Mouse (Mus musculus) ES-E14 (cell line): ENCODE results near the gene Aldh1l2. TPM values are rescaled to one million over a fixed set of nuclear protein-coding genes. Genes with fewer than 3 reads are reported as not detected.

Experiments used
- DNase-seq: peaks from one replicate; pipeline ENCODE4 v3.0.0-alpha.2; 2013; ENCODE audit warnings: low read depth, low spot score
- H3K27ac ChIP-seq: 2 replicates; pipeline ENCODE4 v1.5.1; 2012; ENCODE audit warnings: low read depth, mild to moderate bottlenecking, low read length, moderate library complexity, mixed read lengths; ENCODE audit not compliant: poor library complexity, insufficient read depth, severe bottlenecking
- H3K36me3 ChIP-seq: 2 replicates; pipeline ENCODE4 v1.6.1; 2012; ENCODE audit warnings: mild to moderate bottlenecking, low read length, moderate library complexity, mixed read lengths; ENCODE audit not compliant: control insufficient read depth, poor library complexity, insufficient read depth, severe bottlenecking
- H3K4me1 ChIP-seq, 2 experiments: fragments of 150-350 bp in 1 of 2; sonication (generic) in 1 of 2; 2 replicates each; pipeline ENCODE4 v1.6.1; 2012; ENCODE audit warnings: low read length in 2 of 2, mild to moderate bottlenecking in 1 of 2, mixed read lengths in 1 of 2; ENCODE audit not compliant: control insufficient read depth in 2 of 2, insufficient read depth in 2 of 2, poor library complexity in 1 of 2
- H3K4me3 ChIP-seq, 2 experiments: fragments of 150-350 bp in 1 of 2; sonication (generic) in 1 of 2; 2 replicates each; pipeline ENCODE4 v1.5.1; 2012; ENCODE audit warnings: low read length in 2 of 2, low read depth in 1 of 2, mild to moderate bottlenecking in 1 of 2, mixed read lengths in 1 of 2; ENCODE audit not compliant: insufficient read depth in 1 of 2, poor library complexity in 1 of 2, severe bottlenecking in 1 of 2
- H3K9ac ChIP-seq: 2 replicates; pipeline ENCODE4 v1.6.1; 2012; ENCODE audit warnings: low read depth, mild to moderate bottlenecking, low read length, mixed read lengths; ENCODE audit not compliant: poor library complexity, insufficient read depth, severe bottlenecking
- H3K9me3 ChIP-seq: fragments of 150-350 bp; sonication (generic); 2 replicates; pipeline ENCODE4 v1.6.1; 2012; ENCODE audit warnings: low read depth, mild to moderate bottlenecking, low read length; ENCODE audit not compliant: control insufficient read depth, insufficient read depth
- CHD2 ChIP-seq: IDR thresholded peaks from 2 replicates; pipeline ENCODE4 v1.6.1; 2014; ENCODE audit warnings: mild to moderate bottlenecking, low read depth, low read length, inconsistent platforms
- HCFC1 ChIP-seq: IDR thresholded peaks from 2 replicates; pipeline ENCODE4 v1.6.1; 2012; ENCODE audit warnings: low read length, inconsistent platforms, borderline replicate concordance; ENCODE audit not compliant: insufficient read depth
- MAFK ChIP-seq: IDR thresholded peaks from 2 replicates; pipeline ENCODE4 v1.6.1; 2014; ENCODE audit warnings: mild to moderate bottlenecking, low read depth, low read length, inconsistent platforms; ENCODE audit not compliant: insufficient read depth
- ZC3H11A ChIP-seq: IDR thresholded peaks from 2 replicates; pipeline ENCODE4 v1.6.1; 2012; ENCODE audit warnings: low read depth, mild to moderate bottlenecking, inconsistent platforms, low read length, borderline replicate concordance
- ZNF384 ChIP-seq: IDR thresholded peaks from 2 replicates; pipeline ENCODE4 v1.6.1; 2012; ENCODE audit warnings: low read depth, low read length, inconsistent platforms
- in situ Hi-C, 2 experiments: fragments of 600-800 bp; cut with MboI; formaldehyde crosslinking; loops; one replicate each; pipeline ENCODE4 v1.15.1; 2025; ENCODE audit warnings: low sequenced_read_pairs in 2 of 2, inconsistent platforms in 1 of 2; ENCODE audit not compliant: unreplicated experiment in 2 of 2
- total RNA-seq: library from RNA; depleted of rRNA; stranded (reverse); fragments of 300-350 nt; gene quantifications from 2 replicates; pipeline ENCODE4 v1.2.3, GENCODE M21; 2012

Gene Aldh1l2
- total RNA-seq, 1 experiment, result 2.0 TPM

- TF ChIP-seq HCFC1, result peak; percentile 82
- TF ChIP-seq MAFK, result no peak
- TF ChIP-seq ZNF384, result peak; percentile 25; the same call in 1 of the 2 replicates
- no peak for TF ChIP-seq CHD2
- TF ChIP-seq ZC3H11A, result no peak
- peak within 1 kb of the TSS; percentile 52 for H3K27ac ChIP-seq
- in situ Hi-C loops, result no loop called here
These were observed 9.6 kb upstream of the Aldh1l2 start, which contains the start of gene Washc4 for GRCm38 (mm10) chr10:83543439-83544102. Gene Washc4 (plus strand): TSS chr10:83543752.

GRCm38 (mm10) chr10:83542241-83542640 is 8.3 kb upstream of the Aldh1l2 start:
- TF ChIP-seq ZNF384 (no peak), ZC3H11A (no peak), MAFK (no peak), CHD2 (no peak), HCFC1 (no peak)

More at GRCm38 (mm10) chr10:83543439-83544102, 9.6 kb upstream of the Aldh1l2 start, which contains the start of gene Washc4:
- Histone ChIP-seq H3K4me3 (peak within 1 kb of the TSS; percentile 65 to 96), H3K9ac (peak within 1 kb of the TSS; percentile 92), H3K4me1 (peaks cover 4 to 6% of the 10 kb centered on the region in 2 experiments; a peak in 2 of 4 replicates), H3K36me3 (peaks cover 4% of the 10 kb centered on the region; the same call in 1 of the 2 replicates), H3K9me3 (no peaks in the 10 kb centered on the region)
- peak; percentile 66 for DNase-seq

GRCm38 (mm10) chr10:83540092-83540491 is 6.2 kb upstream of the Aldh1l2 start:
- H3K9ac ChIP-seq, result no peak overlapping the region; the same call in 1 of the 2 replicates
- no peak for TF ChIP-seq ZNF384
- no peak for TF ChIP-seq CHD2
- TF ChIP-seq HCFC1, result no peak
- TF ChIP-seq MAFK, result no peak
- TF ChIP-seq ZC3H11A, result no peak
- peaks cover 4 to 6% of the 10 kb centered on the region in 2 experiments; a peak in 2 of 4 replicates for H3K4me1 ChIP-seq
- DNase-seq, result no peak
- H3K36me3 ChIP-seq, result no peaks in the 10 kb centered on the region
- in situ Hi-C loops, result no loop called here
- H3K27ac ChIP-seq, result no peak overlapping the region
- H3K4me3 ChIP-seq, result no peak overlapping the region
- H3K9me3 ChIP-seq, result no peaks in the 10 kb centered on the region

More at GRCm38 (mm10) chr10:83542241-83542640, 8.3 kb upstream of the Aldh1l2 start:
- Histone ChIP-seq H3K9ac (no peak overlapping the region), H3K27ac (no peak overlapping the region), H3K9me3 (no peaks in the 10 kb centered on the region), H3K4me1 (peaks cover 4 to 6% of the 10 kb centered on the region in 2 experiments; a peak in 2 of 4 replicates), H3K4me3 (no peak overlapping the region), H3K36me3 (peaks cover 1% of the 10 kb centered on the region; the same call in 1 of the 2 replicates)
- in situ Hi-C loops, result no loop called here
- DNase-seq, result no peak

GRCm38 (mm10) chr10:83539311-83539980 is 5.5 kb upstream of the Aldh1l2 start:
- Histone ChIP-seq H3K9me3 (no peaks in the 10 kb centered on the region), H3K4me1 (peaks cover 4 to 6% of the 10 kb centered on the region in 2 experiments; a peak in 2 of 4 replicates), H3K36me3 (no peaks in the 10 kb centered on the region), H3K27ac (peak overlapping the region; percentile 57; the same call in 1 of the 2 replicates), H3K9ac (no peak overlapping the region), H3K4me3 (no peak overlapping the region)
- in situ Hi-C loops, result no loop called here
- no peak for TF ChIP-seq MAFK
- no peak for TF ChIP-seq ZC3H11A
- TF ChIP-seq CHD2, result no peak
- TF ChIP-seq HCFC1, result no peak
- no peak for TF ChIP-seq ZNF384
- DNase-seq, result no peak
